Mouse (Mus musculus) liver, adult 2 months (tissue): ENCODE measurements at regions not wholly inside any gene's neighbourhood (a gene's known extent, or its start where the extent isn't known, plus 50 kb on each side); places are given as distances from the start of the nearest gene placed in this dataset.

Experiments
- DNase-seq: peaks from one replicate; pipeline ENCODE4 v3.0.0-alpha.2; 2011; ENCODE audit warnings: low read depth, low spot score; ENCODE audit errors: extremely low read depth
- H3K27ac ChIP-seq: fragments of 200-500 bp; replicated peaks from 2 replicates; pipeline ENCODE4 v1.5.1; 2012; ENCODE audit warnings: low read depth, mild to moderate bottlenecking, control low read depth, inconsistent platforms, low read length; ENCODE audit not compliant: insufficient read depth
- H3K27me3 ChIP-seq: fragments of 200-500 bp; 2 replicates; pipeline ENCODE4 v1.6.1; 2012; ENCODE audit warnings: mild to moderate bottlenecking, moderate library complexity, low read length, inconsistent platforms; ENCODE audit not compliant: control insufficient read depth, insufficient read depth
- H3K36me3 ChIP-seq: fragments of 200-500 bp; 2 replicates; pipeline ENCODE4 v1.6.1; 2012; ENCODE audit warnings: low read length, inconsistent platforms; ENCODE audit not compliant: control insufficient read depth, insufficient read depth
- H3K4me1 ChIP-seq: fragments of 200-500 bp; 2 replicates; pipeline ENCODE4 v1.6.1; 2011; ENCODE audit warnings: low read length; ENCODE audit not compliant: control insufficient read depth, insufficient read depth
- H3K4me3 ChIP-seq: fragments of 200-500 bp; 2 replicates; pipeline ENCODE4 v1.5.1; 2011; ENCODE audit warnings: low read depth, mild to moderate bottlenecking, control low read depth, low read length, moderate library complexity; ENCODE audit not compliant: insufficient read depth
- H3K79me2 ChIP-seq: fragments of 200-500 bp; 2 replicates; pipeline ENCODE4 v1.6.1; 2012; ENCODE audit warnings: inconsistent platforms, mild to moderate bottlenecking, low read length, moderate library complexity; ENCODE audit not compliant: control insufficient read depth, insufficient read depth
- H3K9ac ChIP-seq: fragments of 200-500 bp; 2 replicates; pipeline ENCODE4 v1.6.1; 2012; ENCODE audit warnings: low read depth, mild to moderate bottlenecking, control low read depth, inconsistent platforms, low read length
- CTCF ChIP-seq: fragments of 200-500 bp; IDR thresholded peaks from 2 replicates; pipeline ENCODE4 v1.5.1; 2011; ENCODE audit warnings: low read depth, low read length, control low read depth
- POLR2A ChIP-seq: fragments of 200-500 bp; IDR thresholded peaks from 2 replicates; pipeline ENCODE4 v1.6.1; 2011; ENCODE audit warnings: low read length, control low read depth; ENCODE audit not compliant: insufficient read depth; ENCODE audit errors: extremely low read depth
- WGBS: fragments of 180-500 bp; shearing (Covaris S2); methylation state at CpG from one replicate; pipeline ENCODE4 v1.1.7; 2018; 5-methylcytosine and 5-hydroxymethylcytosine counted together

DNA sequence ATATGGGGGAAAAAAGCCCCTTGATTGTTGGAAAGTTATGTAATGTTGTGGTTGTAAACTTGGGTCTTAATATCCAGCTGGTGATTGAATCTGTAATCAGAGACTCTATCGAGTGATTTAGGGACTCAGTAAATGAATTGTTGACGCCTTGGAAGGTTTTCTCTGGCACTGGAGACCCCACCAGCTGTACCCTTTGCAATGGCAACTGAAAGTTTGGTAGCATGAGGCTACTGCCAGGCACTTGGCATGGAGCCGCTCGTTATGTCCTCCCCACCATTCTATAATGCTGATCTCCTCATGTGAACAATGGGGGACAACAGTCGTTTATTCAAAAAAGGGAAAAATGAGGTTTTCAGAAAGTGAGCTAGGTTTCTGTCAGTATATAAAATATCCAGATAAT, 1148.4 kb downstream of the Poteg start:
- whole genome bisulfite sequencing = 86% methylated on average over 5 of the region's 5 CpGs

More for the DNA sequence above, 1148.4 kb downstream of the Poteg start:
- H3K27me3 ChIP-seq = no peaks in the 10 kb centered on the region
- no peak for DNase-seq
- TF ChIP-seq POLR2A = no peak
- no peak for TF ChIP-seq CTCF
- H3K9ac ChIP-seq = no peak overlapping the region
- H3K4me1 ChIP-seq = no peaks in the 10 kb centered on the region
- H3K27ac ChIP-seq = no peak overlapping the region
- H3K79me2 ChIP-seq = no peaks in the 10 kb centered on the region
- H3K36me3 ChIP-seq = no peaks in the 10 kb centered on the region
- H3K4me3 ChIP-seq = no peak overlapping the region
